Mouse (Mus musculus) ES-E14 (cell line): ENCODE measurements around the gene Oser1. TPM values are rescaled to one million over a fixed set of nuclear protein-coding genes. Genes with fewer than 3 reads are reported as not detected.
A peak's percentile ranks its signal among the peaks of the same experiment; 100 is the strongest.

Experiments used
- DNase-seq: peaks from one replicate; pipeline ENCODE4 v3.0.0-alpha.2; 2013; ENCODE audit warnings: low read depth, low spot score
- H3K27ac ChIP-seq: 2 replicates; pipeline ENCODE4 v1.5.1; 2012; ENCODE audit warnings: low read depth, mild to moderate bottlenecking, low read length, moderate library complexity, mixed read lengths; ENCODE audit not compliant: poor library complexity, insufficient read depth, severe bottlenecking
- H3K36me3 ChIP-seq: 2 replicates; pipeline ENCODE4 v1.6.1; 2012; ENCODE audit warnings: mild to moderate bottlenecking, low read length, moderate library complexity, mixed read lengths; ENCODE audit not compliant: control insufficient read depth, poor library complexity, insufficient read depth, severe bottlenecking
- H3K4me1 ChIP-seq, 2 experiments: fragments of 150-350 bp in 1 of 2; sonication (generic) in 1 of 2; 2 replicates each; pipeline ENCODE4 v1.6.1; 2012; ENCODE audit warnings: low read length in 2 of 2, mild to moderate bottlenecking in 1 of 2, mixed read lengths in 1 of 2; ENCODE audit not compliant: control insufficient read depth in 2 of 2, insufficient read depth in 2 of 2, poor library complexity in 1 of 2
- H3K4me3 ChIP-seq, 2 experiments: fragments of 150-350 bp in 1 of 2; sonication (generic) in 1 of 2; 2 replicates each; pipeline ENCODE4 v1.5.1; 2012; ENCODE audit warnings: low read length in 2 of 2, low read depth in 1 of 2, mild to moderate bottlenecking in 1 of 2, mixed read lengths in 1 of 2; ENCODE audit not compliant: insufficient read depth in 1 of 2, poor library complexity in 1 of 2, severe bottlenecking in 1 of 2
- H3K9ac ChIP-seq: 2 replicates; pipeline ENCODE4 v1.6.1; 2012; ENCODE audit warnings: low read depth, mild to moderate bottlenecking, low read length, mixed read lengths; ENCODE audit not compliant: poor library complexity, insufficient read depth, severe bottlenecking
- H3K9me3 ChIP-seq: fragments of 150-350 bp; sonication (generic); 2 replicates; pipeline ENCODE4 v1.6.1; 2012; ENCODE audit warnings: low read depth, mild to moderate bottlenecking, low read length; ENCODE audit not compliant: control insufficient read depth, insufficient read depth
- CHD2 ChIP-seq: IDR thresholded peaks from 2 replicates; pipeline ENCODE4 v1.6.1; 2014; ENCODE audit warnings: mild to moderate bottlenecking, low read depth, low read length, inconsistent platforms
- HCFC1 ChIP-seq: IDR thresholded peaks from 2 replicates; pipeline ENCODE4 v1.6.1; 2012; ENCODE audit warnings: low read length, inconsistent platforms, borderline replicate concordance; ENCODE audit not compliant: insufficient read depth
- MAFK ChIP-seq: IDR thresholded peaks from 2 replicates; pipeline ENCODE4 v1.6.1; 2014; ENCODE audit warnings: mild to moderate bottlenecking, low read depth, low read length, inconsistent platforms; ENCODE audit not compliant: insufficient read depth
- ZC3H11A ChIP-seq: IDR thresholded peaks from 2 replicates; pipeline ENCODE4 v1.6.1; 2012; ENCODE audit warnings: low read depth, mild to moderate bottlenecking, inconsistent platforms, low read length, borderline replicate concordance
- ZNF384 ChIP-seq: IDR thresholded peaks from 2 replicates; pipeline ENCODE4 v1.6.1; 2012; ENCODE audit warnings: low read depth, low read length, inconsistent platforms
- in situ Hi-C, 2 experiments: fragments of 600-800 bp; cut with MboI; formaldehyde crosslinking; loops; one replicate each; pipeline ENCODE4 v1.15.1; 2025; ENCODE audit warnings: low sequenced_read_pairs in 2 of 2, inconsistent platforms in 1 of 2; ENCODE audit not compliant: unreplicated experiment in 2 of 2
- total RNA-seq: library from RNA; depleted of rRNA; stranded (reverse); fragments of 300-350 nt; gene quantifications from 2 replicates; pipeline ENCODE4 v1.2.3, GENCODE M21; 2012; rRNA removed

Gene Oser1
- total RNA-seq, 1 experiment: 42.0 TPM

- TF ChIP-seq ZC3H11A: no peak
- TF ChIP-seq ZNF384: no peak
- no peak for TF ChIP-seq CHD2
- TF ChIP-seq HCFC1: no peak
- TF ChIP-seq MAFK: no peak
- DNase-seq: no peak
- Histone ChIP-seq H3K27ac (no peak overlapping the region), H3K4me1 (0 out of 4 replicates have a peak, but pooled peaks cover 0 to under 1% of the 10 kb centered on the region in 2 experiments), H3K9ac (no peak overlapping the region), H3K9me3 (no peaks in the 10 kb centered on the region), H3K36me3 (no peaks in the 10 kb centered on the region), H3K4me3 (no peak overlapping the region)
- in situ Hi-C loops: no loop called here
Measured at GRCm38 (mm10) chr2:163358662-163359061, 65.8 kb downstream of the Oser1 start.

- in situ Hi-C loops: no loop called here
- no peak for DNase-seq
- H3K4me1 ChIP-seq: 0 out of 4 replicates have a peak, but pooled peaks cover 0 to 2% of the 10 kb centered on the region in 2 experiments
- no peaks in the 10 kb centered on the region for H3K9me3 ChIP-seq
- no peak for TF ChIP-seq HCFC1
- TF ChIP-seq CHD2: no peak
- TF ChIP-seq ZNF384: no peak
- TF ChIP-seq MAFK: no peak
- no peak overlapping the region for H3K9ac ChIP-seq
- no peak overlapping the region for H3K27ac ChIP-seq
- H3K36me3 ChIP-seq: no peaks in the 10 kb centered on the region
- H3K4me3 ChIP-seq: 0 out of 4 replicates have a peak overlapping the region, but pooled peaks of 1 of the 2 experiments have one; percentile 7
Measured at GRCm38 (mm10) chr2:163356113-163356840, 68.2 kb downstream of the Oser1 start.

Other genes starting within 250 kb of the Oser1 start
- 0.26 and 0.36 TPM in 2 replicates for gene Tox2, start 221.6 kb downstream of the Oser1 start, total RNA-seq
- 3.0 and 7.7 TPM in 2 replicates for gene Jph2, start 26.7 kb downstream of the Oser1 start, total RNA-seq
- 1.1 and 3.1 TPM in 2 replicates for gene Gdap1l1, start 13.8 kb upstream of the Oser1 start, total RNA-seq
- 23.4 and 29.8 TPM in 2 replicates for gene Fitm2, start 47.9 kb upstream of the Oser1 start, total RNA-seq
- 4.4 and 5.7 TPM in 2 replicates for gene R3hdml, start 67.6 kb upstream of the Oser1 start, total RNA-seq
- gene Hnf4a, start 82.1 kb upstream of the Oser1 start, total RNA-seq: 0.90 and 1.1 TPM in 2 replicates
- gene Ttpal, start 177.6 kb upstream of the Oser1 start, total RNA-seq: 5.4 and 7.8 TPM in 2 replicates
- 59.3 and 62.0 TPM in 2 replicates for gene Serinc3, start 220.4 kb upstream of the Oser1 start, total RNA-seq
- gene Pkig, start 233.7 kb upstream of the Oser1 start, total RNA-seq: 13.2 and 14.8 TPM in 2 replicates